25 mouse cellular contexts compared by ENCODE assay signal in the genomic region with DNA sequence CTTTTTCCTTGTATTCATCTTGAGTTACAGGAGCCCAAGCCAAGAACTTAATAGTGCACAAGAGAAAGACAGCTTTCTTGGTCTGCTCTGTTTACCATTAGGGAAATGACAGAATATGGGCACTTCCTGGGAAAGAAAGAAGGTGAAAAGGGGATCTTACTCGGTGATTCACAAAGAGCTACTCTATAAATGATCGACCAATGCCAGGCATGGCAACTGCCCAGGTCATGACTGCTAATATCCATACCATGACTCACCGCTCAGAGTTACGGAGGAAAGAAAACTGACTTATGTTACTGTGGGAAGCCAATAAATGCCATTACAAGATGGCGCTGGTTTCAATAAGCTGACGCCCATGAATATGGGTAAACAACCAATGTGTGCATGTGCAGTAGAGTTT.
A peak's percentile ranks its signal among the peaks of the same experiment; 100 is the strongest.
DNase-seq lines count a peak whose midpoint lies in the region; ATAC-seq and TF ChIP-seq lines count a peak whose summit lies in the region.
"Had no signal": no experiment of that assay in that cellular context is flagged by ENCODE, and none has a peak within 500 bp of the region (broad histone marks: within the 10 kb centered on the region; RNA-seq: fewer than 3 reads in every experiment).

No protein-coding gene starts in this region.

- no peak overlapping the region for H3K4me2 ChIP-seq in stomach, postnatal 0 days (replicated peaks; ENCODE audit: low read depth)
- H3K4me2 ChIP-seq in kidney, embryonic 15.5 days, result no peak overlapping the region
- H3K4me2 ChIP-seq: embryonic facial prominence, embryonic 13.5 days; embryonic facial prominence, embryonic 15.5 days; forebrain, embryonic 13.5 days; forebrain, embryonic 15.5 days had no signal

- H3K9me3 ChIP-seq in stomach, postnatal 0 days (ENCODE audit: control insufficient read depth, low read length), result no peaks in the 10 kb centered on the region
- no peaks in the 10 kb centered on the region for H3K9me3 ChIP-seq in kidney, embryonic 15.5 days (replicated peaks)
- H3K9me3 ChIP-seq: embryonic facial prominence, embryonic 13.5 days; embryonic facial prominence, embryonic 15.5 days; forebrain, embryonic 13.5 days; forebrain, embryonic 15.5 days had no signal

- TF ChIP-seq CTCF in stomach, postnatal 0 days (IDR thresholded peaks at IDR 0.05; ENCODE audit: low read depth), result no peak

- DNase-seq in 3134 (ENCODE audit: extremely low read depth, insufficient read length, low spot score) (peak; percentile 30), NIH3T3 (ENCODE audit: low read depth) (peak; percentile 65)
- peak; percentile 21 for DNase-seq in stomach, postnatal 0 days (ENCODE audit: low spot score)
- DNase-seq in layer of hippocampus, adult 11-12 months (ENCODE audit: low spot score), result no peak
- DNase-seq: adrenal gland, adult 2 months; adrenal gland, postnatal 10 days; adrenal gland, postnatal 25 days; B cell, adult 2 months; cerebellum, adult 11 months; cerebellum, adult 18-20 months; cerebellum, adult 8-10 months; cerebellum, adult 9-11 months; cerebellum, postnatal 14 days; cerebellum, postnatal 36 days; embryo, embryonic 11 days; forebrain, postnatal 0 days had no signal

- no peaks in the 10 kb centered on the region for H3K36me3 ChIP-seq in stomach, postnatal 0 days (ENCODE audit: control insufficient read depth, insufficient read depth, low read length)
- H3K36me3 ChIP-seq in kidney, embryonic 15.5 days, result no peaks in the 10 kb centered on the region
- H3K36me3 ChIP-seq: embryonic facial prominence, embryonic 13.5 days; embryonic facial prominence, embryonic 15.5 days; forebrain, embryonic 15.5 days; G1E had no signal

- peaks cover 2% of the 10 kb centered on the region; the same call in 1 of the 2 replicates for H3K4me1 ChIP-seq in stomach, postnatal 0 days (replicated peaks; ENCODE audit: control insufficient read depth, insufficient read depth)
- H3K4me1 ChIP-seq in kidney, embryonic 15.5 days, result peaks cover 26% of the 10 kb centered on the region

- H3K27ac ChIP-seq in stomach, postnatal 0 days (replicated peaks), result no peak overlapping the region
- H3K27ac ChIP-seq in kidney, embryonic 15.5 days, result no peak overlapping the region
- H3K27ac ChIP-seq: embryonic facial prominence, embryonic 13.5 days; embryonic facial prominence, embryonic 15.5 days; forebrain, embryonic 13.5 days; forebrain, embryonic 15.5 days had no signal

- H3K4me3 ChIP-seq in stomach, postnatal 0 days (ENCODE audit: low read depth, low read length), result no peak overlapping the region
- H3K4me3 ChIP-seq in kidney, embryonic 15.5 days (replicated peaks), result no peak overlapping the region
- H3K4me3 ChIP-seq: embryonic facial prominence, embryonic 13.5 days; embryonic facial prominence, embryonic 15.5 days; erythroblast, embryonic 14.5 days; forebrain, embryonic 13.5 days; forebrain, embryonic 15.5 days had no signal

- no peaks in the 10 kb centered on the region for H3K27me3 ChIP-seq in stomach, postnatal 0 days (ENCODE audit: control insufficient read depth, insufficient read depth, low read length)
- peaks cover 52% of the 10 kb centered on the region for H3K27me3 ChIP-seq in kidney, embryonic 15.5 days
- H3K27me3 ChIP-seq: CH12.LX; embryonic facial prominence, embryonic 13.5 days; embryonic facial prominence, embryonic 15.5 days; forebrain, embryonic 13.5 days; forebrain, embryonic 15.5 days had no signal

- H3K9ac ChIP-seq in stomach, postnatal 0 days (ENCODE audit: low read length), result no peak overlapping the region
- H3K9ac ChIP-seq in kidney, embryonic 15.5 days, result no peak overlapping the region
- H3K9ac ChIP-seq: embryonic facial prominence, embryonic 13.5 days; embryonic facial prominence, embryonic 15.5 days; forebrain, embryonic 13.5 days; forebrain, embryonic 15.5 days; forebrain, postnatal 0 days had no signal

- no peak for TF ChIP-seq EP300 in stomach, postnatal 0 days (optimal IDR thresholded peaks at IDR 0.05)

- WGBS in stomach, postnatal 0 days, result 83% methylated on average over 6 of the region's 6 CpGs
- WGBS in kidney, embryonic 15.5 days, result 86% methylated on average over 6 of the region's 6 CpGs

- peak; percentile 39; the same call in 1 of the 2 replicates for ATAC-seq in stomach, postnatal 0 days (ENCODE audit: low FRiP score, low TSS enrichment)
- ATAC-seq in kidney, embryonic 15.5 days (replicated peaks; ENCODE audit: low FRiP score), result no peak
- ATAC-seq: CD4-positive, CD25-positive, alpha-beta regulatory T cell, adult 4 months; forebrain, embryonic 13.5 days; forebrain, embryonic 15.5 days; forebrain, postnatal 0 days had no signal
